ENCODE assay signal across 8 mouse cellular contexts in genomic region chr11:119039732-119040512, GRCm38 (mm10). TPM values are rescaled to one million over a fixed set of nuclear protein-coding genes. Genes with fewer than 3 reads are reported as not detected.
DNase-seq lines count a peak whose midpoint lies in the region; ATAC-seq and TF ChIP-seq lines count a peak whose summit lies in the region.

No protein-coding gene starts in this region.

- in situ Hi-C loops in ES-E14 (cut with MboI; ENCODE audit: low sequenced_read_pairs in 2 of 2, unreplicated experiment in 2 of 2) = loop anchor here (10.0 kb wide), 2 partner anchors 45 to 505 kb away; partner anchors contain the start of genes Cbx4 (in 1 of the 2) and Nptx1 (in 1 of the 2)

- H3K36me3 ChIP-seq in heart, embryonic 12.5 days = peaks cover 10% of the 10 kb centered on the region
- no peaks in the 10 kb centered on the region for H3K36me3 ChIP-seq in ES-E14 (ENCODE audit: control insufficient read depth, insufficient read depth, low read length, poor library complexity, severe bottlenecking)
- H3K36me3 ChIP-seq in heart, embryonic 16.5 days (ENCODE audit: control insufficient read depth, insufficient read depth) = peaks cover 7% of the 10 kb centered on the region
- peaks cover 10% of the 10 kb centered on the region for H3K36me3 ChIP-seq in megakaryocyte, embryonic 14.5 days (replicated peaks; ENCODE audit: low read length)

- peak overlapping the region; percentile 85; the same call in 1 of the 2 replicates for H3K27ac ChIP-seq in heart, embryonic 12.5 days (ENCODE audit: poor library complexity, severe bottlenecking)
- H3K27ac ChIP-seq in ES-E14 (ENCODE audit: insufficient read depth, low read depth, low read length, poor library complexity, severe bottlenecking) = no peak overlapping the region
- no peak overlapping the region; the same call in 1 of the 2 replicates for H3K27ac ChIP-seq in heart, embryonic 16.5 days (ENCODE audit: low read length)

- DNase-seq in heart, postnatal 14 days = no peak
- no peak for DNase-seq in ES-E14 (ENCODE audit: low read depth, low spot score)
- DNase-seq in yolk sac, embryonic 10.5 days (ENCODE audit: low spot score) = no peak
- no peak for DNase-seq in cerebellum, adult 11 months
- no peak for DNase-seq in lung, postnatal 36 days

- no peaks in the 10 kb centered on the region for H3K9me3 ChIP-seq in heart, embryonic 12.5 days (replicated peaks)
- H3K9me3 ChIP-seq in ES-E14 (ENCODE audit: control insufficient read depth, insufficient read depth, low read depth, low read length) = no peaks in the 10 kb centered on the region
- no peaks in the 10 kb centered on the region for H3K9me3 ChIP-seq in heart, embryonic 16.5 days (replicated peaks; ENCODE audit: control insufficient read depth, low read length)
- no peaks in the 10 kb centered on the region for H3K9me3 ChIP-seq in megakaryocyte, embryonic 14.5 days

- H3K9ac ChIP-seq in heart, embryonic 12.5 days = peak overlapping the region; percentile 88
- H3K9ac ChIP-seq in ES-E14 (ENCODE audit: insufficient read depth, low read depth, low read length, poor library complexity, severe bottlenecking) = no peak overlapping the region
- H3K9ac ChIP-seq in heart, embryonic 16.5 days (ENCODE audit: low read length) = peak overlapping the region; percentile 92

- H3K4me2 ChIP-seq in heart, embryonic 12.5 days = peak overlapping the region; percentile 94
- H3K4me2 ChIP-seq in heart, embryonic 16.5 days (ENCODE audit: low read depth, low read length) = peak overlapping the region; percentile 87

- peaks cover 59% of the 10 kb centered on the region for H3K4me1 ChIP-seq in heart, embryonic 12.5 days (replicated peaks)
- peaks cover 0 to 10% of the 10 kb centered on the region in 2 experiments; a peak in 1 of 4 replicates for H3K4me1 ChIP-seq in ES-E14 (ENCODE audit: control insufficient read depth in 2 of 2, insufficient read depth in 2 of 2, low read length in 2 of 2, poor library complexity in 1 of 2)
- peaks cover 34% of the 10 kb centered on the region for H3K4me1 ChIP-seq in heart, embryonic 16.5 days (ENCODE audit: control insufficient read depth, insufficient read depth, low read length)
- H3K4me1 ChIP-seq in megakaryocyte, embryonic 14.5 days = peaks cover 72% of the 10 kb centered on the region

- intact Hi-C loops in heart, postnatal 14 days (cut with DNase I) = no loop called here

- peak overlapping the region; percentile 78 for H3K4me3 ChIP-seq in heart, embryonic 12.5 days
- H3K4me3 ChIP-seq in ES-E14 (ENCODE audit: insufficient read depth in 1 of 2, low read depth in 1 of 2, low read length in 2 of 2, poor library complexity in 1 of 2, severe bottlenecking in 1 of 2) = peak overlapping the region; percentile 62 to 81
- H3K4me3 ChIP-seq in heart, embryonic 16.5 days (ENCODE audit: low read length) = peak overlapping the region; percentile 82
- H3K4me3 ChIP-seq in megakaryocyte, embryonic 14.5 days (replicated peaks) = peak overlapping the region; percentile 97

- 11% methylated on average over 21 of the region's 21 CpGs for WGBS in heart, embryonic 12.5 days
- WGBS in heart, embryonic 16.5 days = 20% methylated on average over 21 of the region's 21 CpGs

- ATAC-seq in heart, embryonic 12.5 days (ENCODE audit: insufficient number of reproducible peaks, low FRiP score) = no peak
- no peak for ATAC-seq in heart, embryonic 16.5 days (replicated peaks; ENCODE audit: extremely low read depth, insufficient read depth, low FRiP score)

- peaks cover 79% of the 10 kb centered on the region for H3K27me3 ChIP-seq in heart, embryonic 12.5 days (replicated peaks)
- H3K27me3 ChIP-seq in heart, embryonic 16.5 days (ENCODE audit: control insufficient read depth, insufficient read depth, low read length) = peaks cover 55% of the 10 kb centered on the region
- H3K27me3 ChIP-seq in megakaryocyte, embryonic 14.5 days (replicated peaks) = peaks cover 85% of the 10 kb centered on the region

TF ChIP-seq in ES-E14, 5 proteins besides CTCF, POLR2A, EP300 and RAD21:
- TF ChIP-seq ZC3H11A (IDR thresholded peaks at IDR 0.05; ENCODE audit: borderline replicate concordance, low read depth, low read length) (no peak), ZNF384 (IDR thresholded peaks at IDR 0.05; ENCODE audit: low read depth, low read length) (no peak)

RNA-seq across cellular contexts. Expression of gene Cbx8, which starts 0.8 kb away (rescaled TPM):
- polyA plus RNA-seq in heart, embryonic 12.5 days (2016; fragmentation: Nextera tagmentation; extraction: Ambion mirVana) = 7.3 and 8.8 TPM in 2 replicates
- 1 to 10 TPM; 6.0 to 6.1 TPM for total RNA-seq in heart, postnatal 14 days (2021)
- 1.1 and 1.2 TPM in 2 replicates for total RNA-seq in ES-E14 (2012; rRNA removed)
- 7.0 and 7.5 TPM in 2 replicates for polyA plus RNA-seq in heart, embryonic 16.5 days (2015; fragmentation: Nextera tagmentation; extraction: Ambion mirVana)
- polyA plus RNA-seq in megakaryocyte, embryonic 14.5 days (2012; ENCODE audit: insufficient read depth, low replicate concordance) = 2.7 and 7.4 TPM in 2 replicates

RNA-seq across cellular contexts. Expression of gene Cbx2, which starts 17.2 kb away (rescaled TPM):
- polyA plus RNA-seq in heart, embryonic 12.5 days (2016; fragmentation: Nextera tagmentation; extraction: Ambion mirVana) = 29.3 and 30.5 TPM in 2 replicates
- total RNA-seq in heart, postnatal 14 days (2021) = 1 to 10 TPM; 5.0 to 5.3 TPM
- total RNA-seq in ES-E14 (2012; rRNA removed) = 12.6 and 13.9 TPM in 2 replicates
- polyA plus RNA-seq in heart, embryonic 16.5 days (2015; fragmentation: Nextera tagmentation; extraction: Ambion mirVana) = 15.0 and 15.3 TPM in 2 replicates
- polyA plus RNA-seq in megakaryocyte, embryonic 14.5 days (2012; ENCODE audit: insufficient read depth, low replicate concordance) = 0.46 TPM in 1 of 2 replicates, not detected in the other

RNA-seq across cellular contexts. Expression of gene Cbx4, which starts 46.1 kb away (rescaled TPM):
- polyA plus RNA-seq in heart, embryonic 12.5 days (2016; fragmentation: Nextera tagmentation; extraction: Ambion mirVana) = 13.2 and 14.9 TPM in 2 replicates
- total RNA-seq in heart, postnatal 14 days (2021) = 10 to 100 TPM; 15.2 to 17.8 TPM
- total RNA-seq in ES-E14 (2012; rRNA removed) = 0.90 and 1.8 TPM in 2 replicates
- 11.5 and 12.6 TPM in 2 replicates for polyA plus RNA-seq in heart, embryonic 16.5 days (2015; fragmentation: Nextera tagmentation; extraction: Ambion mirVana)
- 49.2 and 111 TPM in 2 replicates for polyA plus RNA-seq in megakaryocyte, embryonic 14.5 days (2012; ENCODE audit: insufficient read depth, low replicate concordance)

RNA-seq across cellular contexts. Expression of gene Enpp7, which starts 51.9 kb away (rescaled TPM):
- not detected in 2 replicates for polyA plus RNA-seq in heart, embryonic 12.5 days (2016; fragmentation: Nextera tagmentation; extraction: Ambion mirVana)
- total RNA-seq in heart, postnatal 14 days (2021) = not detected
- total RNA-seq in ES-E14 (2012; rRNA removed) = not detected in 2 replicates
- polyA plus RNA-seq in heart, embryonic 16.5 days (2015; fragmentation: Nextera tagmentation; extraction: Ambion mirVana) = 0.12 TPM in 1 of 2 replicates, not detected in the other
- polyA plus RNA-seq in megakaryocyte, embryonic 14.5 days (2012; ENCODE audit: insufficient read depth, low replicate concordance) = not detected in 2 replicates

Comparison
In these comparisons a context has a peak if more than half of its experiments do, and no peak if none do; other contexts are left out.
1. RNA of gene Cbx2, which starts 17.2 kb away (polyA plus RNA-seq): 29.3 to 30.5 TPM in heart, embryonic 12.5 days and 15.0 to 15.3 TPM in heart, embryonic 16.5 days; 0.46 TPM in megakaryocyte, embryonic 14.5 days; every median in the first group is over 10 times any median in the second.
2. Peak in every context shown above with its lines, with median percentiles within 50 percentile points of each other: H3K4me3 ChIP-seq.